In the genomic region with DNA sequence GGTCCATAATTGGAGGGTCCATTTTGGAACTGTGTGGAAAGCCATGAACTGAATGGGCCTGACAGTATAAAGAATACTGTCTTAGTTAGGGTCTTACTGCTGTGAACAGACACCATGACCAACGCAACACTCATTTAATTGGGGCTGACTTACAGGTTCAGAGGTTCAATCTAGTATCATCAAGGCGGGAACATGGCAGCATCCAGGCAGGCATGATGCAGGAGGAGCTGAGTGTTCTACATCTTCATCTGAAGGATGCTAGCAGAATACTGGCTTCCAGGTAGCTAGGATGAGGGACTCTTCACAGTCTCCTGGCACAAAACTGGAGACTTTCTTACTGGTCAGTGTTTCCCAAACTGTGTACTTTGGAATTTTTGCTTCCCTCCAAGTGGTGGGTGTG, we compare ENCODE assay signal across 8 mouse cellular contexts.
DNase-seq lines count a peak whose midpoint lies in the region; TF ChIP-seq lines count a peak whose summit lies in the region.
"Not testable (repeated sequence)": the region's sequence is repeated elsewhere in the genome, so short reads cannot be mapped to it uniquely, and the experiment has no call there.

No protein-coding gene starts in this region.

- 86% methylated on average over 2 of the region's 2 CpGs for WGBS in kidney, adult 2 months
- 95% methylated on average over 2 of the region's 2 CpGs for WGBS in thymus, adult 2 months

- not testable (repeated sequence) for H3K4me3 ChIP-seq in kidney, adult 2 months (ENCODE audit: insufficient read depth, low read depth, low read length); thymus, adult 2 months (ENCODE audit: control insufficient read depth, insufficient read depth, low read length)

- not testable (repeated sequence) for H3K4me1 ChIP-seq in kidney, adult 2 months (ENCODE audit: control insufficient read depth, insufficient read depth, low read length); thymus, adult 2 months (replicated peaks; ENCODE audit: control insufficient read depth, insufficient read depth, low read length)

- H3K27ac ChIP-seq in kidney, adult 2 months (ENCODE audit: insufficient read depth, low read depth, low read length); thymus, adult 2 months (ENCODE audit: control insufficient read depth, insufficient read depth, low read length): not testable (repeated sequence)

- not testable (repeated sequence) for H3K27me3 ChIP-seq in kidney, adult 2 months (replicated peaks; ENCODE audit: control insufficient read depth, insufficient read depth, low read length); thymus, adult 2 months (ENCODE audit: control insufficient read depth, insufficient read depth, low read length)

- DNase-seq in adrenal gland, adult 18-20 months (ENCODE audit: low spot score in 2 of 2) = peak; percentile 53 to 54
- DNase-seq in cerebellum, adult 9-11 months = peak; percentile 42
- DNase-seq in heart, adult 11 months = peak; percentile 98
- DNase-seq in kidney, adult 2 months = peak; percentile 51
- DNase-seq in layer of hippocampus, postnatal 14 days (ENCODE audit: low spot score in 2 of 2) = peak; percentile 31 to 57
- DNase-seq in ovary, postnatal 36 days (ENCODE audit: low spot score) = peak; percentile 26
- peak; percentile 44 for DNase-seq in thymus, adult 2 months
- peak; percentile 57 for DNase-seq in urinary bladder, postnatal 25 days (ENCODE audit: low spot score)

- not testable (repeated sequence) for H3K36me3 ChIP-seq in kidney, adult 2 months (ENCODE audit: control insufficient read depth, insufficient read depth, low read length); thymus, adult 2 months (ENCODE audit: control insufficient read depth, insufficient read depth, low read length)

- not testable (repeated sequence) for TF ChIP-seq CTCF in kidney, adult 2 months (conservative IDR thresholded peaks at IDR 0.05; ENCODE audit: insufficient read depth, insufficient read length, low read depth, low read length); thymus, adult 2 months (IDR thresholded peaks at IDR 0.05; ENCODE audit: borderline replicate concordance, control insufficient read depth, extremely low read depth, insufficient read depth, low read length, poor library complexity)

- not testable (repeated sequence) for TF ChIP-seq POLR2A in kidney, adult 2 months (IDR thresholded peaks at IDR 0.05; ENCODE audit: low read depth, low read length); thymus, adult 2 months (IDR thresholded peaks at IDR 0.05; ENCODE audit: control insufficient read depth, extremely low read depth, insufficient read depth, low read length, poor library complexity)

Comparison
In these comparisons a context has a peak if more than half of its experiments do, and no peak if none do; other contexts are left out.
1. DNase-seq: peak in every context shown above with its lines; median percentile 98 in heart, adult 11 months; 57 in urinary bladder, postnatal 25 days; 54 in adrenal gland, adult 18-20 months; 51 in kidney, adult 2 months; 44 in layer of hippocampus, postnatal 14 days; 44 in thymus, adult 2 months; 42 in cerebellum, adult 9-11 months; 26 in ovary, postnatal 36 days.